Mouse (Mus musculus) kidney, embryonic 15.5 days (tissue): ENCODE measurements at regions not wholly inside any gene's neighbourhood (a gene's known extent, or its start where the extent isn't known, plus 50 kb on each side); places are given as distances from the start of the nearest gene placed in this dataset.

Experiments
- ATAC-seq: fragments of 200-750 bp; cut with Nextera tagmentation; replicated peaks from 2 replicates; pipeline ENCODE4 v1.8.0; 2017; ENCODE audit warnings: moderate TSS enrichment; ENCODE audit not compliant: low FRiP score
- H3K27ac ChIP-seq: fragments of 300-500 bp; sonication (generic); 2 replicates; pipeline ENCODE4 v1.5.1; 2015; ENCODE audit warnings: mild to moderate bottlenecking, inconsistent platforms
- H3K27me3 ChIP-seq: fragments of 300-500 bp; sonication (generic); 2 replicates; pipeline ENCODE4 v1.6.1; 2015; ENCODE audit warnings: inconsistent platforms
- H3K36me3 ChIP-seq: fragments of 300-500 bp; sonication (generic); 2 replicates; pipeline ENCODE4 v1.6.1; 2015; ENCODE audit warnings: inconsistent platforms
- H3K4me1 ChIP-seq: fragments of 300-500 bp; sonication (generic); 2 replicates; pipeline ENCODE4 v1.6.1; 2015; ENCODE audit warnings: inconsistent platforms
- H3K4me2 ChIP-seq: fragments of 300-500 bp; sonication (generic); 2 replicates; pipeline ENCODE4 v1.6.1; 2015; ENCODE audit warnings: moderate library complexity, mild to moderate bottlenecking, inconsistent platforms
- H3K4me3 ChIP-seq: fragments of 300-500 bp; sonication (generic); replicated peaks from 2 replicates; pipeline ENCODE4 v1.5.1; 2015; ENCODE audit warnings: mild to moderate bottlenecking, inconsistent platforms
- H3K9ac ChIP-seq: fragments of 300-500 bp; sonication (generic); 2 replicates; pipeline ENCODE4 v1.6.1; 2015; ENCODE audit warnings: mild to moderate bottlenecking, inconsistent platforms
- H3K9me3 ChIP-seq: fragments of 300-500 bp; sonication (generic); replicated peaks from 2 replicates; pipeline ENCODE4 v1.6.1; 2016; ENCODE audit warnings: inconsistent platforms
- WGBS: fragments of 180-500 bp; shearing (Covaris S2); methylation state at CpG from one replicate; pipeline ENCODE4 v1.1.7; 2015; ENCODE audit warnings: mixed read lengths; 5-methylcytosine and 5-hydroxymethylcytosine counted together

- WGBS = 76% methylated on average over 6 of the region's 6 CpGs
Observed at GRCm38 (mm10) chr10:110586507-110586906, 130.5 kb upstream of the Nav3 start.

GRCm38 (mm10) chr10:110587529-110587928, 131.5 kb upstream of the Nav3 start:
- ATAC-seq = peak; percentile 93

More at GRCm38 (mm10) chr10:110586507-110586906, 130.5 kb upstream of the Nav3 start:
- Histone ChIP-seq H3K27me3 (no peaks in the 10 kb centered on the region), H3K9me3 (no peaks in the 10 kb centered on the region), H3K4me1 (peaks cover 8% of the 10 kb centered on the region), H3K36me3 (no peaks in the 10 kb centered on the region), H3K4me3 (no peak overlapping the region), H3K4me2 (no peak overlapping the region), H3K9ac (no peak overlapping the region), H3K27ac (no peak overlapping the region)
- no peak for ATAC-seq

GRCm38 (mm10) chr10:110600352-110600853, 144.4 kb upstream of the Nav3 start:
- peak; percentile 76 for ATAC-seq
- Histone ChIP-seq H3K9me3 (no peaks in the 10 kb centered on the region), H3K4me3 (no peak overlapping the region), H3K4me2 (no peak overlapping the region), H3K27ac (peak overlapping the region; percentile 63), H3K9ac (no peak overlapping the region), H3K36me3 (no peaks in the 10 kb centered on the region), H3K4me1 (peaks cover 5% of the 10 kb centered on the region; the same call in 1 of the 2 replicates), H3K27me3 (no peaks in the 10 kb centered on the region)
- WGBS = 53% methylated on average over 11 of the region's 11 CpGs

More at GRCm38 (mm10) chr10:110587529-110587928, 131.5 kb upstream of the Nav3 start:
- Histone ChIP-seq H3K4me3 (0 out of 2 replicates have a peak overlapping the region, but pooled peaks have one; percentile 6), H3K27ac (peak overlapping the region; percentile 48; the same call in 1 of the 2 replicates), H3K36me3 (no peaks in the 10 kb centered on the region), H3K4me2 (peak overlapping the region; percentile 40), H3K27me3 (no peaks in the 10 kb centered on the region), H3K9me3 (no peaks in the 10 kb centered on the region), H3K4me1 (peaks cover 8% of the 10 kb centered on the region), H3K9ac (no peak overlapping the region)
- 21% methylated on average over 13 of the region's 13 CpGs for WGBS

GRCm38 (mm10) chr10:110610336-110610735, 134.9 kb upstream of the E2f7 start:
- no peaks in the 10 kb centered on the region for H3K36me3 ChIP-seq
- no peaks in the 10 kb centered on the region; the same call in 1 of the 2 replicates for H3K4me1 ChIP-seq
- H3K4me2 ChIP-seq = no peak overlapping the region
- no peaks in the 10 kb centered on the region for H3K27me3 ChIP-seq
- WGBS = 44% methylated on average over 9 of the region's 9 CpGs
- H3K4me3 ChIP-seq = no peak overlapping the region
- no peak overlapping the region for H3K9ac ChIP-seq
- H3K9me3 ChIP-seq = peaks cover 9% of the 10 kb centered on the region; the same call in 1 of the 2 replicates
- no peak overlapping the region for H3K27ac ChIP-seq
- no peak for ATAC-seq

GRCm38 (mm10) chr10:110617004-110617403, 128.2 kb upstream of the E2f7 start:
- H3K36me3 ChIP-seq = no peaks in the 10 kb centered on the region
- 6% methylated on average over 1 of the region's 1 CpGs for WGBS
- no peak overlapping the region for H3K4me3 ChIP-seq
- peaks cover 9% of the 10 kb centered on the region; the same call in 1 of the 2 replicates for H3K9me3 ChIP-seq
- H3K27ac ChIP-seq = no peak overlapping the region
- H3K4me1 ChIP-seq = no peaks in the 10 kb centered on the region
- H3K9ac ChIP-seq = no peak overlapping the region
- no peak overlapping the region for H3K4me2 ChIP-seq
- ATAC-seq = no peak
- H3K27me3 ChIP-seq = no peaks in the 10 kb centered on the region

- 83% methylated on average over 7 of the region's 7 CpGs for WGBS
- H3K4me3 ChIP-seq = no peak overlapping the region
- H3K9ac ChIP-seq = no peak overlapping the region
- H3K4me1 ChIP-seq = no peaks in the 10 kb centered on the region
- no peaks in the 10 kb centered on the region for H3K27me3 ChIP-seq
- H3K9me3 ChIP-seq = peaks cover under 1% of the 10 kb centered on the region; the same call in 1 of the 2 replicates
- H3K4me2 ChIP-seq = no peak overlapping the region
- no peaks in the 10 kb centered on the region for H3K36me3 ChIP-seq
- no peak for ATAC-seq
- no peak overlapping the region for H3K27ac ChIP-seq
Observed at GRCm38 (mm10) chr10:110619193-110619592, 126.0 kb upstream of the E2f7 start.

- no peak for ATAC-seq
- 79% methylated on average over 3 of the region's 3 CpGs for WGBS
- H3K9ac ChIP-seq = no peak overlapping the region
- no peak overlapping the region for H3K27ac ChIP-seq
- H3K36me3 ChIP-seq = no peaks in the 10 kb centered on the region
- H3K4me1 ChIP-seq = no peaks in the 10 kb centered on the region
- no peak overlapping the region for H3K4me2 ChIP-seq
- H3K27me3 ChIP-seq = no peaks in the 10 kb centered on the region
- H3K9me3 ChIP-seq = no peaks in the 10 kb centered on the region
- no peak overlapping the region for H3K4me3 ChIP-seq
Observed at GRCm38 (mm10) chr10:110625644-110626043, 119.6 kb upstream of the E2f7 start.

GRCm38 (mm10) chr10:110640406-110640805, 104.8 kb upstream of the E2f7 start:
- H3K27ac ChIP-seq = no peak overlapping the region
- H3K4me2 ChIP-seq = no peak overlapping the region
- no peak for ATAC-seq
- no peaks in the 10 kb centered on the region for H3K9me3 ChIP-seq
- no peaks in the 10 kb centered on the region for H3K36me3 ChIP-seq
- WGBS = 26% methylated on average over 10 of the region's 10 CpGs
- no peaks in the 10 kb centered on the region for H3K4me1 ChIP-seq
- H3K4me3 ChIP-seq = no peak overlapping the region
- H3K9ac ChIP-seq = no peak overlapping the region
- H3K27me3 ChIP-seq = no peaks in the 10 kb centered on the region

- no peak for ATAC-seq
- Histone ChIP-seq H3K9ac (no peak overlapping the region), H3K36me3 (no peaks in the 10 kb centered on the region), H3K27ac (no peak overlapping the region), H3K4me1 (no peaks in the 10 kb centered on the region), H3K9me3 (no peaks in the 10 kb centered on the region), H3K4me3 (no peak overlapping the region), H3K27me3 (no peaks in the 10 kb centered on the region), H3K4me2 (no peak overlapping the region)
- 92% methylated on average over 19 of the region's 19 CpGs for WGBS
Observed at GRCm38 (mm10) chr10:110642065-110642690, 103.1 kb upstream of the E2f7 start.

GRCm38 (mm10) chr10:110647603-110648002, 97.6 kb upstream of the E2f7 start:
- no peak overlapping the region for H3K27ac ChIP-seq
- 90% methylated on average over 7 of the region's 7 CpGs for WGBS
- H3K9ac ChIP-seq = no peak overlapping the region
- H3K9me3 ChIP-seq = no peaks in the 10 kb centered on the region
- no peaks in the 10 kb centered on the region for H3K27me3 ChIP-seq
- H3K4me1 ChIP-seq = no peaks in the 10 kb centered on the region
- no peak overlapping the region for H3K4me3 ChIP-seq
- no peak for ATAC-seq
- no peak overlapping the region for H3K4me2 ChIP-seq
- no peaks in the 10 kb centered on the region for H3K36me3 ChIP-seq

- no peaks in the 10 kb centered on the region for H3K9me3 ChIP-seq
- no peak overlapping the region for H3K27ac ChIP-seq
- H3K27me3 ChIP-seq = no peaks in the 10 kb centered on the region
- ATAC-seq = no peak
- no peak overlapping the region for H3K4me3 ChIP-seq
- no peak overlapping the region for H3K4me2 ChIP-seq
- no peaks in the 10 kb centered on the region for H3K36me3 ChIP-seq
- no peaks in the 10 kb centered on the region for H3K4me1 ChIP-seq
- H3K9ac ChIP-seq = no peak overlapping the region
- 66% methylated on average over 6 of the region's 6 CpGs for WGBS
Observed at GRCm38 (mm10) chr10:110650107-110650506, 95.1 kb upstream of the E2f7 start.

- Histone ChIP-seq H3K27ac (no peak overlapping the region), H3K36me3 (no peaks in the 10 kb centered on the region), H3K27me3 (no peaks in the 10 kb centered on the region), H3K9ac (no peak overlapping the region), H3K4me1 (no peaks in the 10 kb centered on the region), H3K9me3 (no peaks in the 10 kb centered on the region), H3K4me2 (no peak overlapping the region), H3K4me3 (no peak overlapping the region)
- ATAC-seq = no peak
Observed at GRCm38 (mm10) chr10:110650851-110651250, 94.4 kb upstream of the E2f7 start.

GRCm38 (mm10) chr10:110654070-110654469, 91.2 kb upstream of the E2f7 start:
- no peaks in the 10 kb centered on the region for H3K4me1 ChIP-seq
- no peak for ATAC-seq
- WGBS = 85% methylated on average over 6 of the region's 6 CpGs

More at GRCm38 (mm10) chr10:110654070-110654469, 91.2 kb upstream of the E2f7 start:
- no peak overlapping the region for H3K4me2 ChIP-seq
- no peak overlapping the region for H3K4me3 ChIP-seq
- H3K27me3 ChIP-seq = no peaks in the 10 kb centered on the region
- H3K36me3 ChIP-seq = no peaks in the 10 kb centered on the region
- H3K9me3 ChIP-seq = no peaks in the 10 kb centered on the region
- no peak overlapping the region for H3K27ac ChIP-seq
- no peak overlapping the region for H3K9ac ChIP-seq
